Mouse (Mus musculus): ENCODE results near the gene Gtpbp10. TPM values are rescaled to one million over a fixed set of nuclear protein-coding genes. Genes with fewer than 3 reads are reported as not detected.

The Gtpbp10 gene
- polyA plus RNA-seq (2015; fragmentation: Nextera tagmentation; extraction: Ambion mirVana): 29.6 and 30.2 TPM in 2 replicates

GRCm38 (mm10) chr5:5559079-5559740 lies at the start of gene Gtpbp10:
TSS of gene Gtpbp10 (minus strand) at chr5:5559538.
- Histone ChIP-seq H3K9me3 (replicated peaks; ENCODE audit: low read length) (no peaks in the 10 kb centered on the region; the same call in 1 of the 2 replicates), H3K4me3 (replicated peaks; ENCODE audit: low read depth, low read length) (peak within 1 kb of the TSS; percentile 81), H3K9ac (ENCODE audit: low read depth, low read length) (peak within 1 kb of the TSS; percentile 74), H3K27ac (peak within 1 kb of the TSS; percentile 51), H3K36me3 (ENCODE audit: insufficient read depth, low read length) (peaks cover 6% of the 10 kb centered on the region), H3K4me1 (replicated peaks; ENCODE audit: insufficient read depth, low read length) (0 out of 2 replicates have a peak, but pooled peaks cover 3% of the 10 kb centered on the region), H3K27me3 (ENCODE audit: insufficient read depth, low read length) (no peaks in the 10 kb centered on the region), H3K4me2 (ENCODE audit: low read length) (peak within 1 kb of the TSS; percentile 61)
- ATAC-seq (replicated peaks; ENCODE audit: low FRiP score, low read depth) (peak; percentile 100), DNase-seq (ENCODE audit: low spot score) (peak; percentile 96)
- TF ChIP-seq CTCF (IDR thresholded peaks at IDR 0.05; ENCODE audit: low read depth): no peak
- under 1% methylated on average over 43 of the region's 43 CpGs for WGBS

- no peaks in the 10 kb centered on the region for H3K9me3 ChIP-seq (replicated peaks; ENCODE audit: low read length)
- H3K4me2 ChIP-seq (ENCODE audit: low read length): no peak overlapping the region
- no peaks in the 10 kb centered on the region for H3K36me3 ChIP-seq (ENCODE audit: insufficient read depth, low read length)
- DNase-seq (ENCODE audit: low spot score): no peak
- H3K27me3 ChIP-seq (ENCODE audit: insufficient read depth, low read length): no peaks in the 10 kb centered on the region
- H3K4me3 ChIP-seq (replicated peaks; ENCODE audit: low read depth, low read length): no peak overlapping the region
- H3K4me1 ChIP-seq (replicated peaks; ENCODE audit: insufficient read depth, low read length): no peaks in the 10 kb centered on the region
- H3K9ac ChIP-seq (ENCODE audit: low read depth, low read length): no peak overlapping the region
- 85% methylated on average over 3 of the region's 3 CpGs for WGBS
- no peak overlapping the region for H3K27ac ChIP-seq
- no peak for TF ChIP-seq CTCF (IDR thresholded peaks at IDR 0.05; ENCODE audit: low read depth)
- no peak for ATAC-seq (replicated peaks; ENCODE audit: low FRiP score, low read depth)
These were observed 28.3 kb upstream of the Gtpbp10 start for GRCm38 (mm10) chr5:5587686-5588085.

GRCm38 (mm10) chr5:5573749-5574317 lies 14.5 kb upstream of the Gtpbp10 start, which contains the start of gene Gm8773:
TSS of gene Gm8773 (plus strand) at chr5:5573799.
- WGBS: 1% methylated on average over 24 of the region's 24 CpGs
- peak within 1 kb of the TSS; percentile 83 for H3K4me2 ChIP-seq (ENCODE audit: low read length)
- H3K4me1 ChIP-seq (replicated peaks; ENCODE audit: insufficient read depth, low read length): no peaks in the 10 kb centered on the region; the same call in 1 of the 2 replicates
- H3K27me3 ChIP-seq (ENCODE audit: insufficient read depth, low read length): peaks cover 7% of the 10 kb centered on the region; the same call in 1 of the 2 replicates
- H3K27ac ChIP-seq: no peak within 1 kb of the TSS
- TF ChIP-seq CTCF (IDR thresholded peaks at IDR 0.05; ENCODE audit: low read depth): no peak
- ATAC-seq (replicated peaks; ENCODE audit: low FRiP score, low read depth): 0 out of 2 replicates have a peak, but pooled peaks have one; percentile 13
- H3K9me3 ChIP-seq (replicated peaks; ENCODE audit: low read length): no peaks in the 10 kb centered on the region
- H3K9ac ChIP-seq (ENCODE audit: low read depth, low read length): no peak within 1 kb of the TSS
- peak; percentile 11 for DNase-seq (ENCODE audit: low spot score)
- no peaks in the 10 kb centered on the region for H3K36me3 ChIP-seq (ENCODE audit: insufficient read depth, low read length)
- H3K4me3 ChIP-seq (replicated peaks; ENCODE audit: low read depth, low read length): peak within 1 kb of the TSS; percentile 43

GRCm38 (mm10) chr5:5562435-5562834 lies 3.1 kb upstream of the Gtpbp10 start:
- Histone ChIP-seq H3K4me2 (ENCODE audit: low read length) (no peak overlapping the region), H3K9ac (ENCODE audit: low read depth, low read length) (no peak overlapping the region), H3K4me1 (replicated peaks; ENCODE audit: insufficient read depth, low read length) (0 out of 2 replicates have a peak, but pooled peaks cover 3% of the 10 kb centered on the region), H3K27me3 (ENCODE audit: insufficient read depth, low read length) (no peaks in the 10 kb centered on the region), H3K9me3 (replicated peaks; ENCODE audit: low read length) (no peaks in the 10 kb centered on the region), H3K36me3 (ENCODE audit: insufficient read depth, low read length) (no peaks in the 10 kb centered on the region), H3K27ac (no peak overlapping the region), H3K4me3 (replicated peaks; ENCODE audit: low read depth, low read length) (no peak overlapping the region)
- TF ChIP-seq CTCF (IDR thresholded peaks at IDR 0.05; ENCODE audit: low read depth): no peak
- WGBS: 70% methylated on average over 3 of the region's 3 CpGs
- no peak for DNase-seq (ENCODE audit: low spot score)
- no peak for ATAC-seq (replicated peaks; ENCODE audit: low FRiP score, low read depth)

DNA sequence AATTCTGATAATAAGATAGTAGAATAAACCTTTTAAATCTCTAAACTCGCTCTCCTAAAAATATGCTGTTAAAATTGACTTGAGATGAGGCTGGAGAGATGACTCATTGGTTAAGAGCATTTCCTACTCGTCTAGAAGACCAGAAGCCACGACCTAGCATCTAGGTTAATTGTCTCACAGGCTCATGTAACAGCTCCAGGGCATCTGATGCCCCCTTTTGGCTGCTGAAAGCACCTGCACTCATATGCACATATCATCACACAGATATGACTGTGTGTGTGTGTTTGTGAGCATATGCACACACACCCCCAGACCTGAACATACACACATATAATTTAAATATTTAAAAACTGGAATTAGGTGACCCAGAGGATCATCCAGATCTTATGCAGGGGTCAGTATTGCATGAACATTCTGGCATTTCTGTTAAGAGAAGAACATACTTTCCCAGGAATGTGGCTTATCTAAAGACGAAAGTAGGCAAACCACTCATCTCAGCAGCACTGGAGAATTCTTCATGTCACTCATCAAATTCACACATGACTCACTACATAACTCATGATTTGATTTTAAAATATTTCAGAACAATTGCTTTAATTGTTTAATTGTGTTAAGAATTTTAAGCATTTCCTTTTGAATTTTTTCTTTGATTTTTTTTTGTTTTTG lies 1.8 kb upstream of the Gtpbp10 start:
- 0 out of 2 replicates have a peak, but pooled peaks cover 3% of the 10 kb centered on the region for H3K4me1 ChIP-seq (replicated peaks; ENCODE audit: insufficient read depth, low read length)
- no peaks in the 10 kb centered on the region for H3K27me3 ChIP-seq (ENCODE audit: insufficient read depth, low read length)
- DNase-seq (ENCODE audit: low spot score): no peak
- H3K36me3 ChIP-seq (ENCODE audit: insufficient read depth, low read length): no peaks in the 10 kb centered on the region
- H3K9ac ChIP-seq (ENCODE audit: low read depth, low read length): no peak overlapping the region
- 69% methylated on average over 4 of the region's 4 CpGs for WGBS
- TF ChIP-seq CTCF (IDR thresholded peaks at IDR 0.05; ENCODE audit: low read depth): no peak
- no peak for ATAC-seq (replicated peaks; ENCODE audit: low FRiP score, low read depth)
- no peaks in the 10 kb centered on the region for H3K9me3 ChIP-seq (replicated peaks; ENCODE audit: low read length)
- no peak overlapping the region for H3K27ac ChIP-seq
- no peak overlapping the region for H3K4me2 ChIP-seq (ENCODE audit: low read length)
- no peak overlapping the region for H3K4me3 ChIP-seq (replicated peaks; ENCODE audit: low read depth, low read length)

DNA sequence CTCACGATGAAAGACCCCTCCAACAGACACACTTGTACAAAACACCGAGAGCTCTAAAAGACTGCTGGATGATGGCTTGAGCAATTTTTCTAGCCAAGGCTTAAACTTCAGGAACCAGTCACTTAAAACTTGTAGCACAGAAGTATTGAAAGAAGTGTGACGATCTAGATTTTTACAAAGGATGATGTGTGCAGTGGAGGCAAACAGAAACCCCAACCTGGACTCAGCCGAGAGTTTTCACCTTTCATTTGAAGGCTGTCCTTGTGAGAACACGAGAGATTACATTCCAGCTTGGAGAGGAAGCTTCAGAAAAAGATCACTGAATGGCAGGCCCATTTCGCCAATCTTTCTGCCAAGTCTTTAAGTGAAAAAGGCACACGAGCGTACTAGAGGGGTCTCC lies 460 bp upstream of the Gtpbp10 start:
- H3K4me1 ChIP-seq (replicated peaks; ENCODE audit: insufficient read depth, low read length): 0 out of 2 replicates have a peak, but pooled peaks cover 3% of the 10 kb centered on the region
- peak overlapping the region; percentile 61 for H3K4me2 ChIP-seq (ENCODE audit: low read length)
- DNase-seq (ENCODE audit: low spot score): no peak
- H3K27me3 ChIP-seq (ENCODE audit: insufficient read depth, low read length): no peaks in the 10 kb centered on the region
- H3K4me3 ChIP-seq (replicated peaks; ENCODE audit: low read depth, low read length): peak overlapping the region; percentile 81
- no peaks in the 10 kb centered on the region for H3K9me3 ChIP-seq (replicated peaks; ENCODE audit: low read length)
- peak overlapping the region; percentile 43; the same call in 1 of the 2 replicates for H3K27ac ChIP-seq
- WGBS: 34% methylated on average over 8 of the region's 8 CpGs
- H3K9ac ChIP-seq (ENCODE audit: low read depth, low read length): peak overlapping the region; percentile 74
- H3K36me3 ChIP-seq (ENCODE audit: insufficient read depth, low read length): peaks cover under 1% of the 10 kb centered on the region
- ATAC-seq (replicated peaks; ENCODE audit: low FRiP score, low read depth): no peak
- TF ChIP-seq CTCF (IDR thresholded peaks at IDR 0.05; ENCODE audit: low read depth): no peak
